Mouse (Mus musculus): Measurements from ENCODE around the gene Ptger3. TPM values are rescaled to one million over a fixed set of nuclear protein-coding genes. Genes with fewer than 3 reads are reported as not detected.

Ptger3 gene
- polyA plus RNA-seq, 1 experiment, result not detected

DNA sequence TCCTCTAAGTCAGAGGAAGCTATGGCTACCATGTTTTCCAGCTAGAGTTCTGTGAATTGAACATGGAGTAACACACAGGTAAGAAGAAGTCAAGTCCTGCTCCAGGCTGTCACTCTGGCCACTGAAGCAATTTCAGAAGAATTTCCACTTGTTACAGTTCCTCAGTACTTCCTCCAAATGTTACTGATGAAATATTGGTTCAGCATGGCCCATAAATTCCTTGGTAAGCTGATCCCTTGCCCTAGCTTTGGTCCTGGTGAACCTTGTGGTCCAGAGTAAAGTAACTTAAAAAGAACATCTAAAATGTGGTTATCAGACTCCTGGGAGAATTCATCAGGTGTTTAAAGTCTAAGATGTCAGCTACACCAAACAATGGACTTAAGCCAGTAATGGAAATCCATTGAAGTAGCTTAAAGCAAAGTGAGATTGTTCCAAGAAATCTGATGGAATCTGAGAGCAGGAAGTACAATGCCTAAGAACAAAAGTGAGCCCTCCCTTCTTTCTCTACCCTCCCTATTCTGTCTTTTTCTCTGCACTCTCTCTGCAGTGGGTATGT is 97.9 kb downstream of the Ptger3 start:
- no peak for TF ChIP-seq POLR2A (IDR thresholded peaks at IDR 0.05; ENCODE audit: control insufficient read depth, low read depth, low read length)
- TF ChIP-seq CTCF (IDR thresholded peaks at IDR 0.05; ENCODE audit: control insufficient read depth, insufficient read depth, insufficient replicate concordance, low read depth, low read length), result no peak
- no peaks in the 10 kb centered on the region for H3K27me3 ChIP-seq (ENCODE audit: control insufficient read depth, insufficient read depth, low read length)
- H3K4me3 ChIP-seq (ENCODE audit: control insufficient read depth, low read depth, low read length), result no peak overlapping the region
- no peak overlapping the region for H3K27ac ChIP-seq (ENCODE audit: control insufficient read depth, insufficient read depth, low read depth, low read length)
- no peaks in the 10 kb centered on the region for H3K36me3 ChIP-seq (ENCODE audit: control insufficient read depth, insufficient read depth, low read length)
- no peaks in the 10 kb centered on the region for H3K4me1 ChIP-seq (ENCODE audit: control insufficient read depth, insufficient read depth, low read length)

DNA sequence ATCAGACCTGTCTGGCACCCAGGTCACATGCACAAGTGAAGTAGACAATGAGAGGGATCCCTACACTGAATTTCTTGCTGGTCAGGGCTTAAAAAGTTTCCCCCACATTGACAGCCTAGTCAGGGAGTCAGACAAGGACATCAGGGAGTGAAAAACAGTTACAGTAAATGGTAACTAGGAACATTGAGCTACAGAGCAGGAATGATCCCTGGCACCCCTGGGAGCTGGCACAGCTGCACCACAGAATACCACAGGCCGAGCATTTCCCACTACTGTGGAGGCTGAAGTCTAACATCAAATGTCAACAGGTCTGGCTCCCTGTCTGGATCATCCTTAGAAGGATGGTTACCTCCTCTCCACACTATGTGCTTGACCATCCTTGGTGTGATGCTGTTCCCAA is 98.8 kb downstream of the Ptger3 start:
- H3K36me3 ChIP-seq (ENCODE audit: control insufficient read depth, insufficient read depth, low read length), result no peaks in the 10 kb centered on the region
- no peaks in the 10 kb centered on the region for H3K4me1 ChIP-seq (ENCODE audit: control insufficient read depth, insufficient read depth, low read length)
- H3K27ac ChIP-seq (ENCODE audit: control insufficient read depth, insufficient read depth, low read depth, low read length), result no peak overlapping the region
- TF ChIP-seq CTCF (IDR thresholded peaks at IDR 0.05; ENCODE audit: control insufficient read depth, insufficient read depth, insufficient replicate concordance, low read depth, low read length), result no peak
- TF ChIP-seq POLR2A (IDR thresholded peaks at IDR 0.05; ENCODE audit: control insufficient read depth, low read depth, low read length), result no peak
- H3K4me3 ChIP-seq (ENCODE audit: control insufficient read depth, low read depth, low read length), result no peak overlapping the region
- H3K27me3 ChIP-seq (ENCODE audit: control insufficient read depth, insufficient read depth, low read length), result no peaks in the 10 kb centered on the region

DNA sequence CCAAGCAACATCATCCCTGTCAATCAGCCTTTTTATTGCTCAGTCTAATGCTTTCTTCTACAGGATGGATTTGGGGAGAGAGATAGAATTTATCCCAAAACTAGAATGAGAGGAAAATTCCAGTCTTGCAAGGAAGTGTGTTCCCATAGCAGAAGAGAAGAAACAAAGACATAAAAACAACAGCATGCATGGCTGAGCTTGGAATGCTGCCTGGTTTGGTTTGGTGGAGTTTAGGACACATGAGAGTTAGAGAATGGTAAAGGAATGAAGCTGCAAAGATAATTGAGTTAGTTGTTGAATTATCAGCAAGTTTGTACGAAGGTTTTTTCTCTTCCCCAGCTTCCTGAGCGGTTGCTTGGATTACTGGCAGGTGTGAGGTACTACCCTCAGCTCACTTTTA is 99.5 kb downstream of the Ptger3 start:
- TF ChIP-seq CTCF (IDR thresholded peaks at IDR 0.05; ENCODE audit: control insufficient read depth, insufficient read depth, insufficient replicate concordance, low read depth, low read length), result no peak
- TF ChIP-seq POLR2A (IDR thresholded peaks at IDR 0.05; ENCODE audit: control insufficient read depth, low read depth, low read length), result no peak
- H3K4me1 ChIP-seq (ENCODE audit: control insufficient read depth, insufficient read depth, low read length), result no peaks in the 10 kb centered on the region
- H3K27ac ChIP-seq (ENCODE audit: control insufficient read depth, insufficient read depth, low read depth, low read length), result no peak overlapping the region
- no peaks in the 10 kb centered on the region for H3K36me3 ChIP-seq (ENCODE audit: control insufficient read depth, insufficient read depth, low read length)
- H3K4me3 ChIP-seq (ENCODE audit: control insufficient read depth, low read depth, low read length), result no peak overlapping the region
- no peaks in the 10 kb centered on the region for H3K27me3 ChIP-seq (ENCODE audit: control insufficient read depth, insufficient read depth, low read length)

DNA sequence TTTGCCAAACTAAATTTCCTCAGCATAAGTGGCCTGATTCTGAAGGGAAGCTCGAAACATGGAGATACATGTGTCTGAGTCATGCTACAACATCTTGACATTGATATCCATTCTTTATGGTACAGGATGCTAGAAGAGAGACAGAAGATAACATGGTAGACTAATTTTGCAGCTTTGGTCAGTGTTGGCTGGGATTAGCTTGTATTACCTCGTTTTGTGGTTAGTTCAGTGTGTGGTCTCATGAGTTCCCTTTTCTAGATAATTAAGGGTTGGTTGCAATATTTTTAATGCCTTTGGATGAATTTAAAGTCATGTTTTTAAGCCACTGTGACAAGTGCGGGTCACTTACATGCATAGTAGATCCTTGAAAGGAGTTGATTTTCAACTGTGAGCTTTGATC is 119.4 kb downstream of the Ptger3 start:
- no peak for TF ChIP-seq POLR2A (IDR thresholded peaks at IDR 0.05; ENCODE audit: control insufficient read depth, low read depth, low read length)
- no peak for TF ChIP-seq CTCF (IDR thresholded peaks at IDR 0.05; ENCODE audit: control insufficient read depth, insufficient read depth, insufficient replicate concordance, low read depth, low read length)
- Histone ChIP-seq H3K4me3 (ENCODE audit: control insufficient read depth, low read depth, low read length) (no peak overlapping the region), H3K4me1 (ENCODE audit: control insufficient read depth, insufficient read depth, low read length) (no peaks in the 10 kb centered on the region), H3K27ac (ENCODE audit: control insufficient read depth, insufficient read depth, low read depth, low read length) (no peak overlapping the region), H3K36me3 (ENCODE audit: control insufficient read depth, insufficient read depth, low read length) (no peaks in the 10 kb centered on the region), H3K27me3 (ENCODE audit: control insufficient read depth, insufficient read depth, low read length) (no peaks in the 10 kb centered on the region)

DNA sequence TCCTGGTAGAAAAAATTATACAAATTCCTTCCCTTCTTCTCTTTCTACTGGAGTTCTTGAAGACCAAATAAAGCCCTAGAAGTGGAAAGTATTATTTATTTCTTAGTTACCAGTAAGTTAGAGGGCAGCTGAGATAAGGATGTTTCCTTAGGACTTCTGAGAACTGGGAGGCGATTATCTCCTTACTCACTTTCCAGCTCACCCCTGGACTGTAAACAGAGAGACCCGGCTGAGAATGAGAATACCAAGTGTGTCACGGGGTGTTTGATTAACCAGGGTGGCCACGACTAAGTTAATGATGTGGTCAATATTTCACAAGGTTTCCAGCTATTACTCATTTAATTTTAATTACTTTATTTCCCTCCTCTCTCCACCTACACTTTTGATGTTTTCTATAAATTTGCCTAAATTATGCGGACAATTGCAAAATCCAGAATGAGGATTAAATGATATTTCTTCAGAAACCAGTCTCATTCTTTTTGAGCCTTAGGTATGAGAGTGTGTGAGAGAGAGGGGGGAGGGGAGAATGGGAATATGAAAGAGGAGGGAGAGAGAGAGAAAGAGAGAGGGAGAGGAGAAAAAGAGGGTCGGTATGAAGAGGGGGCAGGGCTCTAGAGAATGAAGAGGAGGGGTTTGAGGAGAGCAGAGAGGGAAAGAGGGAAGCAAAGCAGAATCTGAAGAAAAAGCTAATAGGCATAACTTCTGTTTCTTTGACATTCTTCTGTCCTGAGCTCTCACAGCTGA is 121.9 kb downstream of the Ptger3 start:
- H3K4me1 ChIP-seq (ENCODE audit: control insufficient read depth, insufficient read depth, low read length), result no peaks in the 10 kb centered on the region
- no peak overlapping the region for H3K4me3 ChIP-seq (ENCODE audit: control insufficient read depth, low read depth, low read length)
- H3K27me3 ChIP-seq (ENCODE audit: control insufficient read depth, insufficient read depth, low read length), result no peaks in the 10 kb centered on the region
- no peaks in the 10 kb centered on the region for H3K36me3 ChIP-seq (ENCODE audit: control insufficient read depth, insufficient read depth, low read length)
- H3K27ac ChIP-seq (ENCODE audit: control insufficient read depth, insufficient read depth, low read depth, low read length), result no peak overlapping the region
- TF ChIP-seq POLR2A (IDR thresholded peaks at IDR 0.05; ENCODE audit: control insufficient read depth, low read depth, low read length) (no peak), CTCF (IDR thresholded peaks at IDR 0.05; ENCODE audit: control insufficient read depth, insufficient read depth, insufficient replicate concordance, low read depth, low read length) (no peak)

Other genes starting within 250 kb of the Ptger3 start
- 13.7 and 16.0 TPM in 2 replicates for gene Zranb2, start 32.7 kb upstream of the Ptger3 start, polyA plus RNA-seq (2012; rRNA removed)

All from testis, adult 2 months (tissue).